Mouse (Mus musculus): ENCODE measurements at regions not wholly inside any gene's neighbourhood (a gene's known extent, or its start where the extent isn't known, plus 50 kb on each side); places are given as distances from the start of the nearest gene placed in this dataset.

- no peak overlapping the region for H3K27ac ChIP-seq (ENCODE audit: insufficient read depth, low read depth)
- DNase-seq (ENCODE audit: extremely low read depth) = no peak
- peaks cover 0 to 7% of the 10 kb centered on the region in 2 experiments; a peak in 3 of 4 replicates for H3K4me1 ChIP-seq (ENCODE audit: control insufficient read depth in 1 of 2, insufficient read depth in 2 of 2)
- H3K27me3 ChIP-seq (replicated peaks) = no peaks in the 10 kb centered on the region
- no peaks in the 10 kb centered on the region for H3K36me3 ChIP-seq (replicated peaks in 1 of 2; ENCODE audit: control insufficient read depth in 1 of 2, insufficient read depth in 1 of 2, low read length in 1 of 2)
- no peaks in the 10 kb centered on the region for H3K9me3 ChIP-seq (replicated peaks; ENCODE audit: low read length)
- TF ChIP-seq USF1 (IDR thresholded peaks at IDR 0.05; ENCODE audit: low read depth, low read length) = no peak
- TF ChIP-seq MXI1 (IDR thresholded peaks at IDR 0.05; ENCODE audit: low read depth, low read length) = no peak
- no peaks in the 10 kb centered on the region for H3K79me2 ChIP-seq (replicated peaks; ENCODE audit: control insufficient read depth, extremely low read depth, insufficient read depth, poor library complexity, severe bottlenecking)
- in situ Hi-C loops (cut with MboI; ENCODE audit: low pct_ligation_motif_present, low pct_unique_long_range_greater_than_20kb, low sequenced_read_pairs) = no loop called here
- no peak overlapping the region for H3K4me3 ChIP-seq (replicated peaks in 1 of 3; ENCODE audit: low read depth in 2 of 3, low read length in 2 of 3, poor library complexity in 1 of 3)
- no peak overlapping the region for H3K9ac ChIP-seq (ENCODE audit: insufficient read depth, low read depth)
- H3K4me2 ChIP-seq (ENCODE audit: insufficient read depth, low read depth, poor library complexity, severe bottlenecking) = no peak overlapping the region
- dilution Hi-C loops (cut with MboI; ENCODE audit: extremely low pct_ligation_motif_present, extremely low pct_unique_long_range_greater_than_20kb, low sequenced_read_pairs) = no loop called here
Measured at GRCm38 (mm10) chr13:119326877-119327625, 101.3 kb upstream of the Paip1 start.

- in situ Hi-C loops (cut with MboI; ENCODE audit: low pct_ligation_motif_present, low pct_unique_long_range_greater_than_20kb, low sequenced_read_pairs) (no loop called here), dilution Hi-C loops (cut with MboI; ENCODE audit: extremely low pct_ligation_motif_present, extremely low pct_unique_long_range_greater_than_20kb, low sequenced_read_pairs) (no loop called here)
- Histone ChIP-seq H3K79me2 (replicated peaks; ENCODE audit: control insufficient read depth, extremely low read depth, insufficient read depth, poor library complexity, severe bottlenecking) (no peaks in the 10 kb centered on the region), H3K9me3 (replicated peaks; ENCODE audit: low read length) (no peaks in the 10 kb centered on the region), H3K4me2 (ENCODE audit: insufficient read depth, low read depth, poor library complexity, severe bottlenecking) (no peak overlapping the region), H3K9ac (ENCODE audit: insufficient read depth, low read depth) (no peak overlapping the region), H3K27me3 (replicated peaks) (no peaks in the 10 kb centered on the region), H3K27ac (ENCODE audit: insufficient read depth, low read depth) (no peak overlapping the region), H3K4me3 (replicated peaks in 1 of 3; ENCODE audit: low read depth in 2 of 3, low read length in 2 of 3, poor library complexity in 1 of 3) (no peak overlapping the region), H3K4me1 (ENCODE audit: control insufficient read depth in 1 of 2, insufficient read depth in 2 of 2) (peaks cover 0 to 7% of the 10 kb centered on the region in 2 experiments; a peak in 3 of 4 replicates), H3K36me3 (replicated peaks in 1 of 2; ENCODE audit: control insufficient read depth in 1 of 2, insufficient read depth in 1 of 2, low read length in 1 of 2) (no peaks in the 10 kb centered on the region)
- no peak for TF ChIP-seq BHLHE40 (IDR thresholded peaks at IDR 0.05; ENCODE audit: low read depth, low read length)
- no peak for TF ChIP-seq ZMIZ1 (IDR thresholded peaks at IDR 0.05; ENCODE audit: low read depth, low read length)
- TF ChIP-seq E2F4 (IDR thresholded peaks at IDR 0.05; ENCODE audit: insufficient replicate concordance, low read depth, low read length) = no peak
- no peak for TF ChIP-seq ZKSCAN1 (IDR thresholded peaks at IDR 0.05; ENCODE audit: borderline replicate concordance, low read depth, low read length)
- TF ChIP-seq POLR2AphosphoS2 (IDR thresholded peaks at IDR 0.05; ENCODE audit: low read depth, low read length) = no peak
- no peak for TF ChIP-seq HCFC1 (IDR thresholded peaks at IDR 0.05; ENCODE audit: low read depth, low read length)
- no peak for TF ChIP-seq TBP (conservative IDR thresholded peaks at IDR 0.05; ENCODE audit: low read depth, low read length)
- TF ChIP-seq MYC (IDR thresholded peaks at IDR 0.05; ENCODE audit: low read depth, low read length) = no peak
- TF ChIP-seq SMC3 (IDR thresholded peaks at IDR 0.05; ENCODE audit: low read depth, low read length) = no peak
- no peak for TF ChIP-seq SIN3A (IDR thresholded peaks at IDR 0.05; ENCODE audit: low read length)
- TF ChIP-seq ELF1 (IDR thresholded peaks at IDR 0.05; ENCODE audit: low read depth, low read length) = no peak
- TF ChIP-seq RCOR1 (conservative IDR thresholded peaks at IDR 0.05; ENCODE audit: low read depth, low read length) = no peak
- TF ChIP-seq TCF12 (IDR thresholded peaks at IDR 0.05; ENCODE audit: low read depth, low read length) = no peak
- TF ChIP-seq MXI1 (IDR thresholded peaks at IDR 0.05; ENCODE audit: low read depth, low read length) = no peak
- no peak for TF ChIP-seq MAX (IDR thresholded peaks at IDR 0.05; ENCODE audit: low read length)
- TF ChIP-seq CHD1 (IDR thresholded peaks at IDR 0.05; ENCODE audit: low read depth, low read length) = no peak
- TF ChIP-seq GABPA (IDR thresholded peaks at IDR 0.05; ENCODE audit: insufficient replicate concordance, low read depth, low read length) = no peak
- no peak for TF ChIP-seq POLR2A (IDR thresholded peaks at IDR 0.05; ENCODE audit: low read depth, low read length)
- no peak for TF ChIP-seq EP300 (IDR thresholded peaks at IDR 0.05; ENCODE audit: low read length)
- TF ChIP-seq KAT2A (IDR thresholded peaks at IDR 0.05; ENCODE audit: insufficient replicate concordance, low read length) = no peak
- no peak for DNase-seq (ENCODE audit: extremely low read depth)
Measured at GRCm38 (mm10) chr13:119328731-119329130, 99.7 kb upstream of the Paip1 start.
